Mouse (Mus musculus) cerebellum, adult 2 months (tissue): ENCODE results near the gene Lhb. TPM values are rescaled to one million over a fixed set of nuclear protein-coding genes. Genes with fewer than 3 reads are reported as not detected.
A peak's percentile ranks its signal among the peaks of the same experiment; 100 is the strongest.

Experiments used
- DNase-seq, 2 experiments: peaks; one replicate each; pipeline ENCODE4 v3.0.0; 2021
- H3K27ac ChIP-seq: fragments of 200-500 bp; 2 replicates; pipeline ENCODE4 v1.5.1; 2012; ENCODE audit warnings: low read length, control low read depth, inconsistent platforms; ENCODE audit not compliant: insufficient read depth
- H3K27me3 ChIP-seq: fragments of 200-500 bp; 2 replicates; pipeline ENCODE4 v1.6.1; 2012; ENCODE audit warnings: inconsistent platforms, mild to moderate bottlenecking, low read length, moderate library complexity; ENCODE audit not compliant: control insufficient read depth, insufficient read depth
- H3K4me1 ChIP-seq: fragments of 200-500 bp; 2 replicates; pipeline ENCODE4 v1.6.1; 2011; ENCODE audit warnings: low read length; ENCODE audit not compliant: control insufficient read depth, insufficient read depth
- H3K4me3 ChIP-seq: fragments of 200-500 bp; replicated peaks from 2 replicates; pipeline ENCODE3; 2011; ENCODE audit warnings: mild to moderate bottlenecking, low read depth, low read length, control low read depth; ENCODE audit not compliant: insufficient read depth
- CTCF ChIP-seq: fragments of 200-500 bp; IDR thresholded peaks from 2 replicates; pipeline ENCODE4 v1.5.1; 2011; ENCODE audit warnings: low read depth, mild to moderate bottlenecking, control low read depth, low read length, moderate library complexity, borderline replicate concordance; ENCODE audit not compliant: insufficient read depth
- POLR2A ChIP-seq: fragments of 200-500 bp; IDR thresholded peaks from 2 replicates; pipeline ENCODE4 v1.6.1; 2011; ENCODE audit warnings: low read length, control low read depth, borderline replicate concordance; ENCODE audit not compliant: insufficient read depth
- WGBS: fragments of 180-500 bp; shearing (Covaris S2); methylation state at CpG from one replicate; pipeline ENCODE4 v1.1.7; 2018; 5-methylcytosine and 5-hydroxymethylcytosine counted together
- polyA plus RNA-seq: library from polyadenylated mRNA; depleted of rRNA; stranded (reverse); fragments of >200 nt; gene quantifications from 2 replicates; pipeline ENCODE4 v1.2.3, GENCODE M21; 2012

The Lhb gene
- polyA plus RNA-seq, 1 experiment: 0.59 TPM

GRCm38 (mm10) chr7:45435038-45435437, 14.4 kb downstream of the Lhb start:
- Histone ChIP-seq H3K4me1 (peaks cover 28% of the 10 kb centered on the region), H3K27me3 (no peaks in the 10 kb centered on the region), H3K4me3 (peak overlapping the region; percentile 84), H3K27ac (peak overlapping the region; percentile 42)
- no peak for DNase-seq
- TF ChIP-seq POLR2A: no peak
- TF ChIP-seq CTCF: no peak
- WGBS: 1% methylated on average over 16 of the region's 16 CpGs

- H3K4me1 ChIP-seq: peaks cover 28% of the 10 kb centered on the region
- H3K27ac ChIP-seq: no peak overlapping the region
- TF ChIP-seq POLR2A: no peak
- no peak for TF ChIP-seq CTCF
- WGBS: 93% methylated on average over 5 of the region's 5 CpGs
- no peak overlapping the region for H3K4me3 ChIP-seq
- DNase-seq: no peak
- H3K27me3 ChIP-seq: no peaks in the 10 kb centered on the region
Measured at GRCm38 (mm10) chr7:45436444-45436843, 15.8 kb downstream of the Lhb start.

- H3K4me1 ChIP-seq: peaks cover 28% of the 10 kb centered on the region
- 56% methylated on average over 6 of the region's 6 CpGs for WGBS
- DNase-seq: no peak
- H3K27ac ChIP-seq: no peak overlapping the region
- H3K4me3 ChIP-seq: no peak overlapping the region
- no peaks in the 10 kb centered on the region for H3K27me3 ChIP-seq
- TF ChIP-seq POLR2A: no peak
- TF ChIP-seq CTCF: no peak
Measured at GRCm38 (mm10) chr7:45437046-45437445, 16.4 kb downstream of the Lhb start.

GRCm38 (mm10) chr7:45437521-45438276, 17.1 kb downstream of the Lhb start, which contains the start of gene Ruvbl2:
TSS of gene Ruvbl2 (minus strand) at chr7:45438096.
- Histone ChIP-seq H3K27ac (no peak within 1 kb of the TSS), H3K4me3 (peak within 1 kb of the TSS; percentile 8), H3K4me1 (peaks cover 27% of the 10 kb centered on the region), H3K27me3 (no peaks in the 10 kb centered on the region)
- 37% methylated on average over 19 of the region's 19 CpGs for WGBS
- peak; percentile 30; the same call in 1 of the 2 replicates for TF ChIP-seq CTCF
- TF ChIP-seq POLR2A: no peak
- DNase-seq: no peak

GRCm38 (mm10) chr7:45443526-45444420, 23.2 kb downstream of the Lhb start:
- no peak overlapping the region for H3K27ac ChIP-seq
- no peaks in the 10 kb centered on the region for H3K27me3 ChIP-seq
- H3K4me1 ChIP-seq: no peaks in the 10 kb centered on the region
- no peak overlapping the region for H3K4me3 ChIP-seq
- WGBS: 91% methylated on average over 22 of the region's 22 CpGs
- TF ChIP-seq POLR2A (no peak), CTCF (no peak)
- DNase-seq: no peak

GRCm38 (mm10) chr7:45446589-45446988, 26.0 kb downstream of the Lhb start:
- no peak for DNase-seq

GRCm38 (mm10) chr7:45447325-45447990, 26.8 kb downstream of the Lhb start:
- no peak overlapping the region for H3K4me3 ChIP-seq
- H3K27me3 ChIP-seq: no peaks in the 10 kb centered on the region
- peak; percentile 52; the same call in 1 of the 2 replicates for TF ChIP-seq CTCF
- no peak for TF ChIP-seq POLR2A
- no peaks in the 10 kb centered on the region for H3K4me1 ChIP-seq
- DNase-seq: no peak
- WGBS: 43% methylated on average over 11 of the region's 11 CpGs
- H3K27ac ChIP-seq: no peak overlapping the region

More at GRCm38 (mm10) chr7:45446589-45446988, 26.0 kb downstream of the Lhb start:
- Histone ChIP-seq H3K4me1 (no peaks in the 10 kb centered on the region), H3K27ac (no peak overlapping the region), H3K4me3 (no peak overlapping the region), H3K27me3 (no peaks in the 10 kb centered on the region)
- TF ChIP-seq CTCF: no peak
- no peak for TF ChIP-seq POLR2A
